Mouse (Mus musculus): Measurements from ENCODE around the gene Jarid2.

Jarid2 gene

GRCm38 (mm10) chr13:44728145-44728880, 961 bp upstream of the Jarid2 start:
- in situ Hi-C loops (cut with MboI, MseI), result loop anchor here in 1 of 2 experiments (5.0 to 10.0 kb wide), 2 partner anchors 91 to 414 kb away; no protein-coding TSS in a partner anchor

- in situ Hi-C loops (cut with MboI, MseI), result loop anchor here in 1 of 2 experiments (10.0 kb wide), 1 partner anchor 1466 kb away; no protein-coding TSS in a partner anchor
Observed at GRCm38 (mm10) chr13:44730146-44730864, 1.0 kb downstream of the Jarid2 start.

- in situ Hi-C loops (cut with MboI, MseI), result loop anchor here in 1 of 2 experiments (10.0 kb wide), 1 partner anchor 1466 kb away; no protein-coding TSS in a partner anchor
Observed at GRCm38 (mm10) chr13:44730939-44731551, 1.8 kb downstream of the Jarid2 start.

DNA sequence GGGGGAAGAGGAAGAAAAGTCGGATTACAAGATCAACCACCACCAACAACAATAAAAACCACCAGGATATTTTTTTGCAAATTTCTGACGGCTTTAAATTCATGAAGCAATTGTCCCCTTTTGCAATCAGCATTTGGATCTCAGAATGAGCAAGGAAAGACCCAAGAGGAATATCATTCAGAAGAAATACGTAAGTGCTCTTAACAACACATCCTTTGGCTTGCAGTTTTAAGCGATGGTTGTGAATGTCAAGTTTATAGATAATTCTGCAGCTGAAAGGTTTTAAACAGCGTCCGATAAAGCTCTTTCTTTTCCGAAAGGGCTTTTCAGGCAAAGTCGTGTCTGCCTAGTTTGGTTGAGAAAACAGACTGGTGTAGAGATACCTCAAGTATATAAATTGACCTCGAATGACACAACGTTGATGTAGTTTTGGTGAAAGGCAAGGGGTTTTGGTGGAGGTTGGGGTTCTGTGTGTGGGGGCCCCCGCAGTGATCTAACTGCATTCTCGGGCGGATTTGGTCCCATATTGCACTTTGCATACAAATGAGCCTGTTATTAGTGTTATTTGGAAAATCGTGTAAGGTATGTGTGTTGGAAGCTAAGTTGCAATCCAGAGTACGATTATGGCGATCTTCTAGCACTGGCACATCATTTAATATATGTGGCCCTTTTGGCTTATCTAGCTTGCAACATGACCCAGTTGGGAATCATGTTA, 2.6 kb downstream of the Jarid2 start:
- in situ Hi-C loops (cut with MboI, MseI), result loop anchor here in 1 of 2 experiments (10.0 kb wide), 1 partner anchor 1467 kb away; no protein-coding TSS in a partner anchor

GRCm38 (mm10) chr13:44732442-44732974, 3.2 kb downstream of the Jarid2 start:
- in situ Hi-C loops (cut with MboI, MseI), result loop anchor here in 1 of 2 experiments (10.0 kb wide), 1 partner anchor 1468 kb away; no protein-coding TSS in a partner anchor

DNA sequence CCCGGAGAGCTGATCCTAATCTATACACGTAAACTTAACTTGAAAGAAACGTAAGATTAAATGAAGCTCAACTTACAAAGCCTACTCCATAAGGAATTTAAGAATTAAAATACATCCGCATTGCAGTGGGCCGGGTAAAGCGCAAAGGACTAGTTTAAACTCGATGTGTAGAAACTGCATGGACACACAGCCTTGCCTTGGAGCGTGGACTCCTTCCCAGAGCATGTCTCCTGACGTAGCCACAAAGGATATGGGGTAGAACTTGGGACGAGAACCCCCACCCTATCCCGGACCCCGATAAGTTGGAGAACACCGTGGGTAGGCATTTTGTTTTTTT, 3.7 kb downstream of the Jarid2 start:
- in situ Hi-C loops (cut with MboI, MseI), result loop anchor here in 1 of 2 experiments (10.0 kb wide), 1 partner anchor 1468 kb away; no protein-coding TSS in a partner anchor

- in situ Hi-C loops (cut with MboI, MseI), result loop anchor here in 1 of 2 experiments (10.0 kb wide), 1 partner anchor 1469 kb away; no protein-coding TSS in a partner anchor
Observed at GRCm38 (mm10) chr13:44733373-44734111, 4.3 kb downstream of the Jarid2 start.

DNA sequence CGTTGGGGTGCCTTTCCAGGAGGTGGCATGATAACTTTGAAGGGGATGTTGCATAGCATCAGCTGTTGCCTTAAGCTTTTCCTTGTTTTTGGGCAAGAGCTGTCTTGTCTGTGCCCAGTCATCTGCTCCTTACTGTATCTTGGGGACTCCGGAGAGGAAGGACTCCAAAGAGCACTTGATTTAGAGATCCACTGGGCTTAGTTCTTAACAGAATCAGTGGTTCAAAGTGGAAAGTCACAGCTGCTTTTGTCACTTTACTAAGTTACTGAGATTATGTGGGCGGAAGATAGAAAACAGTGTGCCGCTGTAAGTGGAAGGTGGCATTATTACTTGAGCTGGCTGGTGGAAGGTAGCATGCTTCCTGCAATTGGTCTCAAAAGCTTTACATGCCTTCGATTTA, 5.2 kb downstream of the Jarid2 start:
- in situ Hi-C loops (cut with MboI, MseI), result loop anchor here in 1 of 2 experiments (10.0 kb wide), 1 partner anchor 1470 kb away; no protein-coding TSS in a partner anchor

DNA sequence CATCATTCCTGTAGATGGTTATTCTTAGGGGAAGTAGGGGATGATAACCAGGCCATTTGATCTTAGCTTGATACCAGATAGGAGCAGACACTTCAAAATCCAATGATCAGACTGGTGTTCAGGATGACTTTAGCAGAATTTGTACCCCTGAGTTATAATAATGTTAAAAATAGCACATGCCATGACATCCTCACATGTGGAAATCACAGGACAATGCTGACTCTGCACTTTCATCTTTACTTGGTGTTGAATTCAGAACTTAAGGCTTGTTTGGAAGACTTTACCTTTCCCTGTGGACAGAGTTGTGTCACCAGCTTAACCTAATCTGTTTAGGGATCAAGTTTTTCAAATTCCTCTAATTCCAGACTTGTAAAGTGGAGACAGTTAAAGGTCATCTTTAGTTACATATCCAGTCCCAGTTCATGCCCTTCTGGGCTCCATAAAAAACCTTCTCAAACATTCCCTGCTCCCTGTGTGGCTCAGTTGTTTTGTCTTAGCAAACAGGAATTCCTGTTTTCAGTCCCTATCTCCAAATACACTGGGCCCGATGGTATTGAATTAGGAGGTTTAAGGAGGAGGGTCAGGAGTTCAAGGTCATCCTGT, 5.9 kb downstream of the Jarid2 start:
- in situ Hi-C loops (cut with MboI, MseI), result loop anchor here in 1 of 2 experiments (10.0 kb wide), 1 partner anchor 1470 kb away; no protein-coding TSS in a partner anchor

- in situ Hi-C loops (cut with MboI, MseI), result loop anchor here in 1 of 2 experiments (10.0 kb wide), 1 partner anchor 1472 kb away; no protein-coding TSS in a partner anchor
Observed at GRCm38 (mm10) chr13:44737297-44737696, 8.0 kb downstream of the Jarid2 start.

GRCm38 (mm10) chr13:44751780-44752179, 22.5 kb downstream of the Jarid2 start:
- in situ Hi-C loops (cut with MboI, MseI), result no loop called here

GRCm38 (mm10) chr13:44753206-44753605, 23.9 kb downstream of the Jarid2 start:
- in situ Hi-C loops (cut with MboI, MseI), result no loop called here

- in situ Hi-C loops (cut with MboI, MseI), result no loop called here
Observed at GRCm38 (mm10) chr13:44755434-44755833, 26.2 kb downstream of the Jarid2 start.

GRCm38 (mm10) chr13:44758750-44759149, 29.5 kb downstream of the Jarid2 start:
- in situ Hi-C loops (cut with MboI, MseI), result no loop called here

DNA sequence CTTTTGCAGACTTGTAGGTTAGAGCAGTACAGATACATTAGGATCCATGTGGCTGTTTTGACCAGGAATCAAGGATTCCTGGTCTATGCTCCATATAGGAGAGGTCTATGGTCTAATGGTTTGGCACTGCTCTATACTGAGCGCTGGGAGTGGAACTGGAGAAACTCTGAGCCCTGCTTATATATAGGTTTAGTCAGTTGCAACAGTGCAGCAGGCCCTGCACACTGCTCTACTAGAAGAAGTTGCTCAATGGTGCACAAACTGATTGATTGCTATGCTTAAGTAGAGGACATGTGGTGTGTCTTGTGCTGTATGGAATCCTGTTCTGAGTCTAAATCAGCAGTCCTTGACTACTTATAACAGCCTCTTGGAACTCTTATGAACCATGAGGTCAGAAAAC, 31.5 kb downstream of the Jarid2 start:
- in situ Hi-C loops (cut with MboI, MseI), result no loop called here

- in situ Hi-C loops (cut with MboI, MseI), result no loop called here
Observed at GRCm38 (mm10) chr13:44763068-44763467, 33.8 kb downstream of the Jarid2 start.

DNA sequence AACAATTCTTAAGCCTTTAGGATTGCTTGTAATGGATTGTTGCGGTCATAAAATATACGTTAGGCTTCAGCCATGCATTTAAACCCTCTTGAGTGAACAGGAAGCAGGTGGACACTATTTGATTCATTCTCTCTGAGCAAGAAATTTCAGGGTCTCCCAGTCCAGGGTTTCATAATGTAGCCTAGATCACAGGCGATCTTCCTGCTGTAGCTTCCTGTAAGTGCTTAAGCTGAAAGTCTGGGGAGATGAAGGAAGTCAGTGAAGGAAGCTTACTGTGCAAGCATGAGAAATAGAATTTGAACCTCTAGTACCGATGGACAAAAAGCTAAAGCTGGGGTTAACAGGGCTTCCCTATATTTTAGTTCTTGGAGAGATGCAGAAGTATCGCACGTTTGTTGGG, 38.5 kb downstream of the Jarid2 start:
- in situ Hi-C loops (cut with MboI, MseI), result no loop called here

DNA sequence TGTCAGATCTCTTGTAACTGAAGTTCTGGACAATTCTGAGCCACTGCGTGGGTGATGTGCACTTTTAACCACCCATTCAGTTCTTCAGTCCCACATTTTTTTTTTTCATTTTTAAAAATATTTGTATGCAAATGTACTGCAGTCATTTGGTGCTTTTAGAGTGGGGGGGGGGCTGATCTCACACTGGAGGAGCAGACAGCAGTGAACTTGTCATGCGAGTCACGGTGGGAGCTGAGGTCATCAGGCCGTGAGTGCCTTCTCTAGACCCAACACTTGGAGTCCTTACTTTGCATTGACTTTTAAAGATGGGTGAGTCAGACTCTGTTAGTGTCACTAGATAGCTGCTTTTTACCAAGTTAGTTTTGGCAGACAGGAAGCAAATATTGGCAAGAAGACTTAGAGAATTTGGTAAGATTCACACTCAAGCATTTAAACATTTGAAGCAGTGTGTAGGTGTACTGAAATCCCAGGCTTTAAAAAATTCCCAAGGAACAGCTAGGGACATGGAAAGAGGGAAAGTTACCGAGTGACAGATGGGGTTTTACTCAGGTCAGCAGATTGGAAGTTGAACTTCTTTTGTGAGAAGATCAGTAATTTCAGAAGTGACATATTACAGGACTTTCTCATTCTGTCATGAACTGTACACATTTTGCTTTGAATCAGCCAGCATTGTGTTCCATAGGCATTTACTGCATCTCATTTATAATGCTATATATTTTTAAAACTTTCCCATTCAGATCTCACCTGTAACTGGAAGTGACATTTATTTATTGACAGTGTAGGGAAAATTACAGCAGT, 41.7 kb downstream of the Jarid2 start:
- in situ Hi-C loops (cut with MboI, MseI), result loop anchor here in 1 of 2 experiments (10.0 kb wide), 2 partner anchors 634 to 906 kb away; no protein-coding TSS in a partner anchor

GRCm38 (mm10) chr13:44772816-44773215, 43.5 kb downstream of the Jarid2 start:
- in situ Hi-C loops (cut with MboI, MseI), result loop anchor here in 1 of 2 experiments (10.0 kb wide), 2 partner anchors 632 to 908 kb away; no protein-coding TSS in a partner anchor

All from T-helper 17 cell (primary cell).